Mouse (Mus musculus) CH12.LX (cell line): Measurements from ENCODE around the gene Smap1. TPM values are rescaled to one million over a fixed set of nuclear protein-coding genes. Genes with fewer than 3 reads are reported as not detected.

Experiments
- DNase-seq: peaks from one replicate; pipeline ENCODE4 v3.0.0-alpha.2; 2013; ENCODE audit errors: extremely low read depth
- H3K27ac ChIP-seq: 2 replicates; pipeline ENCODE4 v1.5.1; 2012; ENCODE audit warnings: low read depth, mild to moderate bottlenecking, control low read depth, moderate library complexity; ENCODE audit not compliant: insufficient read depth
- H3K27me3 ChIP-seq: replicated peaks from 2 replicates; pipeline ENCODE3; 2012; ENCODE audit warnings: inconsistent platforms
- H3K36me3 ChIP-seq, 2 experiments: replicated peaks in 1 of 2; 2 replicates each; pipeline versions ENCODE3 to v1.6.1; 2012; ENCODE audit warnings: inconsistent platforms in 1 of 2, low read length in 1 of 2, mild to moderate bottlenecking in 1 of 2, mixed read lengths in 1 of 2, moderate library complexity in 1 of 2; ENCODE audit not compliant: control insufficient read depth in 1 of 2, insufficient read depth in 1 of 2
- H3K4me1 ChIP-seq, 2 experiments: 2 replicates each; pipeline ENCODE4 v1.6.1; 2012; ENCODE audit warnings: inconsistent platforms in 1 of 2, moderate library complexity in 1 of 2; ENCODE audit not compliant: insufficient read depth in 2 of 2, control insufficient read depth in 1 of 2
- H3K4me2 ChIP-seq: 2 replicates; pipeline ENCODE4 v1.6.1; 2012; ENCODE audit warnings: low read depth, mild to moderate bottlenecking, control low read depth; ENCODE audit not compliant: poor library complexity, insufficient read depth, severe bottlenecking
- H3K4me3 ChIP-seq, 3 experiments: fragments of 150-350 bp in 1 of 3; sonication (generic) in 1 of 3; replicated peaks in 1 of 3; 2 replicates each; pipeline versions ENCODE3 to v1.5.1; 2011 to 2012; ENCODE audit warnings: low read depth in 2 of 3, low read length in 2 of 3, mild to moderate bottlenecking in 2 of 3, moderate library complexity in 2 of 3, control low read depth in 1 of 3, improper control_type of control experiment in 1 of 3, inconsistent platforms in 1 of 3, mixed read lengths in 1 of 3; ENCODE audit not compliant: poor library complexity in 1 of 3
- H3K79me2 ChIP-seq: replicated peaks from 2 replicates; pipeline ENCODE4 v1.6.1; 2012; ENCODE audit warnings: mild to moderate bottlenecking, moderate library complexity; ENCODE audit not compliant: control insufficient read depth, poor library complexity, insufficient read depth, severe bottlenecking; ENCODE audit errors: extremely low read depth
- H3K9ac ChIP-seq: 2 replicates; pipeline ENCODE4 v1.6.1; 2012; ENCODE audit warnings: low read depth, mild to moderate bottlenecking, control low read depth, moderate library complexity; ENCODE audit not compliant: insufficient read depth
- H3K9me3 ChIP-seq: replicated peaks from 2 replicates; pipeline ENCODE3; 2012; ENCODE audit warnings: low read length, inconsistent platforms, mixed read lengths
- BHLHE40 ChIP-seq: IDR thresholded peaks from 2 replicates; pipeline ENCODE4 v1.6.1; 2011; ENCODE audit warnings: mild to moderate bottlenecking, low read depth, low read length, improper control_type of control experiment
- E2F4 ChIP-seq: IDR thresholded peaks from 2 replicates; pipeline ENCODE4 v1.6.1; 2011; ENCODE audit warnings: low read depth, low read length, improper control_type of control experiment; ENCODE audit not compliant: insufficient replicate concordance
- ELF1 ChIP-seq: IDR thresholded peaks from 2 replicates; pipeline ENCODE4 v1.6.1; 2014; ENCODE audit warnings: low read depth, mild to moderate bottlenecking, inconsistent platforms, low read length, improper control_type of control experiment
- EP300 ChIP-seq: IDR thresholded peaks from 2 replicates; pipeline ENCODE4 v1.6.1; 2011; ENCODE audit warnings: low read length, improper control_type of control experiment
- ETS1 ChIP-seq: conservative IDR thresholded peaks from 2 replicates; pipeline ENCODE4 v1.6.1; 2012; ENCODE audit warnings: low read depth, mild to moderate bottlenecking, inconsistent platforms, low read length, improper control_type of control experiment, moderate library complexity
- GABPA ChIP-seq: IDR thresholded peaks from 2 replicates; pipeline ENCODE4 v1.6.1; 2012; ENCODE audit warnings: low read depth, low read length, improper control_type of control experiment, inconsistent platforms; ENCODE audit not compliant: insufficient replicate concordance
- IRF4 ChIP-seq: IDR thresholded peaks from 2 replicates; pipeline ENCODE4 v1.6.1; 2014; ENCODE audit warnings: low read depth, mild to moderate bottlenecking, inconsistent platforms, low read length, improper control_type of control experiment
- JUN ChIP-seq: IDR thresholded peaks from 2 replicates; pipeline ENCODE4 v1.6.1; 2011; ENCODE audit warnings: low read depth, mild to moderate bottlenecking, low read length, improper control_type of control experiment, moderate library complexity; ENCODE audit not compliant: insufficient read depth
- JUND ChIP-seq: conservative IDR thresholded peaks from 2 replicates; pipeline ENCODE4 v1.6.1; 2011; ENCODE audit warnings: low read depth, low read length, improper control_type of control experiment
- MAX ChIP-seq: IDR thresholded peaks from 2 replicates; pipeline ENCODE4 v1.6.1; 2011; ENCODE audit warnings: low read length, improper control_type of control experiment
- MAZ ChIP-seq: IDR thresholded peaks from 2 replicates; pipeline ENCODE4 v1.6.1; 2012; ENCODE audit warnings: low read depth, mild to moderate bottlenecking, inconsistent platforms, low read length, improper control_type of control experiment, moderate library complexity
- MEF2A ChIP-seq: IDR thresholded peaks from 2 replicates; pipeline ENCODE4 v1.6.1; 2014; ENCODE audit warnings: low read depth, mild to moderate bottlenecking, inconsistent platforms, low read length, improper control_type of control experiment, borderline replicate concordance
- NRF1 ChIP-seq: IDR thresholded peaks from 2 replicates; pipeline ENCODE4 v1.6.1; 2014; ENCODE audit warnings: low read depth, mild to moderate bottlenecking, inconsistent platforms, low read length, improper control_type of control experiment, moderate library complexity
- POLR2A ChIP-seq: IDR thresholded peaks from 2 replicates; pipeline ENCODE4 v1.6.1; 2011; ENCODE audit warnings: low read depth, mild to moderate bottlenecking, improper control_type of control experiment, low read length
- POLR2AphosphoS2 ChIP-seq: IDR thresholded peaks from 2 replicates; pipeline ENCODE4 v1.6.1; 2011; ENCODE audit warnings: low read depth, low read length, improper control_type of control experiment
- RAD21 ChIP-seq: IDR thresholded peaks from 2 replicates; pipeline ENCODE4 v1.6.1; 2011; ENCODE audit warnings: low read depth, mild to moderate bottlenecking, low read length, improper control_type of control experiment, moderate library complexity
- SIN3A ChIP-seq: IDR thresholded peaks from 2 replicates; pipeline ENCODE4 v1.6.1; 2012; ENCODE audit warnings: low read length, improper control_type of control experiment, inconsistent platforms
- SMC3 ChIP-seq: IDR thresholded peaks from 2 replicates; pipeline ENCODE4 v1.6.1; 2011; ENCODE audit warnings: low read depth, low read length, improper control_type of control experiment
- TBP ChIP-seq: conservative IDR thresholded peaks from 2 replicates; pipeline ENCODE4 v1.6.1; 2011; ENCODE audit warnings: low read depth, low read length, improper control_type of control experiment
- TCF12 ChIP-seq: IDR thresholded peaks from 2 replicates; pipeline ENCODE4 v1.6.1; 2014; ENCODE audit warnings: low read depth, mild to moderate bottlenecking, inconsistent platforms, low read length, improper control_type of control experiment
- UBTF ChIP-seq: IDR thresholded peaks from 2 replicates; pipeline ENCODE4 v1.6.1; 2012; ENCODE audit warnings: low read depth, mild to moderate bottlenecking, inconsistent platforms, low read length, improper control_type of control experiment, moderate library complexity
- USF1 ChIP-seq: IDR thresholded peaks from 2 replicates; pipeline ENCODE4 v1.6.1; 2014; ENCODE audit warnings: low read depth, mild to moderate bottlenecking, inconsistent platforms, low read length, improper control_type of control experiment
- USF2 ChIP-seq: conservative IDR thresholded peaks from 2 replicates; pipeline ENCODE4 v1.6.1; 2011; ENCODE audit warnings: low read depth, low read length, improper control_type of control experiment
- ZKSCAN1 ChIP-seq: IDR thresholded peaks from 2 replicates; pipeline ENCODE4 v1.6.1; 2012; ENCODE audit warnings: low read depth, inconsistent platforms, low read length, improper control_type of control experiment, borderline replicate concordance
- dilution Hi-C: fragments of 300-500 bp; cut with MboI; formaldehyde crosslinking; loops from 2 replicates; pipeline ENCODE4 v1.14.3; 2020; ENCODE audit warnings: low sequenced_read_pairs; ENCODE audit not compliant: extremely low pct_unique_long_range_greater_than_20kb, extremely low pct_ligation_motif_present
- in situ Hi-C: fragments of 300-500 bp; cut with MboI; formaldehyde crosslinking; loops from 3 replicates; pipeline ENCODE4 v1.14.3; 2019; ENCODE audit warnings: low sequenced_read_pairs, low pct_ligation_motif_present, low pct_unique_long_range_greater_than_20kb, mixed read lengths
- polyA plus RNA-seq: library from polyadenylated mRNA; unstranded; fragments of >175 nt; gene quantifications from 2 replicates; pipeline ENCODE4 v1.2.1, GENCODE M21; 2012; ENCODE audit warnings: low read depth; ENCODE audit not compliant: insufficient read length
- total RNA-seq, 2 experiments: library from RNA; depleted of rRNA; stranded (reverse); fragments of 300-350 nt in 1 of 2; fragments of >200 nt in 1 of 2; gene quantifications; 2 replicates each; pipeline ENCODE4 v1.2.3; 2012 to 2014

Smap1 gene
- total and polyA plus RNA-seq, 3 experiments = 22.3 to 60.5 (median 37.0) TPM

DNA sequence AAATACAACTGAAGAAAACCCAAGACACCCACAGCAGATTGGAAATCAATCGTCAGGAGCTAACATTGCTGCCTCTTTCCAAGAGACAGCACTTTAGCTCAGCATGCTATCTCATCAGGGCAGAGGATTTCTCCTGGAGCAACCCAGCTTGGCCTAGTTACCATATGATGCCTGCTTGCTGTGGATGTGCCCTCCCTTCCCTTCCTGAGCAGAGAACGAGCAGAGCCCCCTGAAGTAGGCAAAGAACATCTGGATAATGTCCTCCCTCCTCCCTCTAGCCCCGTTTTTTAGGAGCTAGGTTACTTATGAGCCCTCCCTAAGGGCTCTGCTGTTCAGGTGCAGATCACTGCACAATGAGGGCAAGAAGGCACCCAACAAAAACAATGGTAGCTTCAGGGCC is 79.5 kb downstream of the Smap1 start:
- Histone ChIP-seq H3K4me1 (peaks cover 5 to 20% of the 10 kb centered on the region in 2 experiments), H3K36me3 (peaks cover 25 to 54% of the 10 kb centered on the region in 2 experiments), H3K4me3 (no peak overlapping the region), H3K79me2 (no peaks in the 10 kb centered on the region), H3K27ac (no peak overlapping the region), H3K9me3 (no peaks in the 10 kb centered on the region), H3K4me2 (no peak overlapping the region), H3K27me3 (no peaks in the 10 kb centered on the region)
- no peak for DNase-seq
- in situ Hi-C loops = no loop called here
- dilution Hi-C loops = no loop called here
- TF ChIP-seq MAX (no peak), ZKSCAN1 (no peak), SMC3 (no peak), TBP (no peak), GABPA (no peak), POLR2AphosphoS2 (no peak), E2F4 (no peak), RAD21 (no peak), EP300 (no peak), IRF4 (no peak), BHLHE40 (no peak), MEF2A (no peak), JUND (no peak), TCF12 (no peak), USF2 (no peak), USF1 (no peak), JUN (no peak), ELF1 (no peak), UBTF (no peak), NRF1 (no peak)
- TF ChIP-seq, all 38 proteins: peak for 0
- no peak overlapping the region for H3K9ac ChIP-seq

DNA sequence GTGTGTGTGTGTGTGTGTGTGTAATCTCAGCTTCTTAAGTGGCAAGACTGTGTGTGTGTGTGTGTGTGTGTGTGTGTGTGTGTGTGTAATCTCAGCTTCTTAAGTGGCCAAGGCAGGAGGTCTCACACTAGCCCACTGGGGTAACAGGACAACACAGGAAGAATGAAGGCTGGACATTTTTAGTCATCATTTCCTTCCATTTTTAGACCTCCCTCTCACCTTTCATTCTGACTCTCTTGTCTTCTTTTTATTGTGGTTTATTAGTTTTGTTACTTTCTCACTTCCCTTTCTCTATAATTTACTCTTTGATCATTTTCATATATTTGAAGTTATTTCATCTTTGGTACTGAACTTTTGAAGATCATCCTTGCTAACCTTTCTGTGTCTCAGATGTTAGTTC is 81.2 kb downstream of the Smap1 start:
- peak; percentile 60 for DNase-seq
- peaks cover 5 to 20% of the 10 kb centered on the region in 2 experiments for H3K4me1 ChIP-seq
- H3K9ac ChIP-seq = no peak overlapping the region
- no peaks in the 10 kb centered on the region for H3K27me3 ChIP-seq
- dilution Hi-C loops (no loop called here), in situ Hi-C loops (no loop called here)
- H3K4me2 ChIP-seq = no peak overlapping the region
- no peaks in the 10 kb centered on the region for H3K79me2 ChIP-seq
- H3K36me3 ChIP-seq = peaks cover 14 to 40% of the 10 kb centered on the region in 2 experiments
- H3K9me3 ChIP-seq = no peaks in the 10 kb centered on the region
- TF ChIP-seq USF1 = no peak
- TF ChIP-seq GABPA = no peak
- peak; percentile 86 for TF ChIP-seq MEF2A
- no peak for TF ChIP-seq SIN3A
- TF ChIP-seq ZKSCAN1 = no peak
- TF ChIP-seq MAZ = no peak
- TF ChIP-seq IRF4 = peak; percentile 88
- peak; percentile 42; the same call in 1 of the 2 replicates for TF ChIP-seq ETS1
- TF ChIP-seq POLR2A = no peak
- TF ChIP-seq JUN = peak; percentile 60; the same call in 1 of the 2 replicates
- no peak for TF ChIP-seq RAD21
- peak; percentile 86 for TF ChIP-seq EP300
- TF ChIP-seq JUND = peak; percentile 86
- H3K27ac ChIP-seq = no peak overlapping the region
- no peak overlapping the region for H3K4me3 ChIP-seq
